Mouse (Mus musculus) heart, embryonic 11.5 days (tissue): ENCODE data around the gene AY761185. TPM values are rescaled to one million over a fixed set of nuclear protein-coding genes. Genes with fewer than 3 reads are reported as not detected.
"Not testable (repeated sequence)": the region's sequence is repeated elsewhere in the genome, so short reads cannot be mapped to it uniquely, and the experiment has no call there.

Source experiments
- ATAC-seq: fragments of 200-750 bp; cut with Nextera tagmentation; replicated peaks from 2 replicates; pipeline ENCODE4 v1.8.0; 2017; ENCODE audit warnings: moderate library complexity; ENCODE audit not compliant: insufficient number of reproducible peaks, low FRiP score, low TSS enrichment
- H3K27ac ChIP-seq: fragments of 300-500 bp; sonication (generic); 2 replicates; pipeline ENCODE4 v1.5.1; 2014; ENCODE audit warnings: mild to moderate bottlenecking, low read depth, low read length
- H3K27me3 ChIP-seq: fragments of 300-500 bp; sonication (generic); 2 replicates; pipeline ENCODE4 v1.6.1; 2014; ENCODE audit warnings: mild to moderate bottlenecking, low read length, mixed read lengths; ENCODE audit not compliant: control insufficient read depth, insufficient read depth
- H3K36me3 ChIP-seq: fragments of 300-500 bp; sonication (generic); 2 replicates; pipeline ENCODE4 v1.6.1; 2014; ENCODE audit warnings: mild to moderate bottlenecking, low read length, moderate library complexity, mixed read lengths; ENCODE audit not compliant: control insufficient read depth, insufficient read depth
- H3K4me1 ChIP-seq: fragments of 300-500 bp; sonication (generic); 2 replicates; pipeline ENCODE4 v1.6.1; 2014; ENCODE audit warnings: low read length; ENCODE audit not compliant: control insufficient read depth, insufficient read depth
- H3K4me2 ChIP-seq: fragments of 300-500 bp; sonication (generic); 2 replicates; pipeline ENCODE4 v1.6.1; 2014; ENCODE audit warnings: mild to moderate bottlenecking, moderate library complexity
- H3K4me3 ChIP-seq: fragments of 300-500 bp; sonication (generic); 2 replicates; pipeline ENCODE4 v1.5.1; 2014; ENCODE audit warnings: low read depth, low read length
- H3K9ac ChIP-seq: fragments of 300-500 bp; sonication (generic); 2 replicates; pipeline ENCODE4 v1.6.1; 2014; ENCODE audit warnings: mild to moderate bottlenecking, low read depth, low read length, moderate library complexity
- H3K9me3 ChIP-seq: fragments of 300-500 bp; sonication (generic); replicated peaks from 2 replicates; pipeline ENCODE4 v1.6.1; 2016; ENCODE audit warnings: low read length; ENCODE audit not compliant: control insufficient read depth
- WGBS: fragments of 180-500 bp; shearing (Covaris S2); extraction: QIAGEN DNeasy Blood & Tissue Kit; methylation state at CpG from one replicate; pipeline ENCODE4 v1.1.7; 2014; ENCODE audit not compliant: insufficient replicate concordance; 5-methylcytosine and 5-hydroxymethylcytosine counted together
- polyA plus RNA-seq: library from polyadenylated mRNA; unstranded; fragments of >200 nt; fragmentation: Nextera tagmentation; extraction: Ambion mirVana; gene quantifications from 2 replicates; pipeline ENCODE4 v1.2.1, GENCODE M21; 2014

The AY761185 gene
- polyA plus RNA-seq, result not detected in 2 replicates

DNA sequence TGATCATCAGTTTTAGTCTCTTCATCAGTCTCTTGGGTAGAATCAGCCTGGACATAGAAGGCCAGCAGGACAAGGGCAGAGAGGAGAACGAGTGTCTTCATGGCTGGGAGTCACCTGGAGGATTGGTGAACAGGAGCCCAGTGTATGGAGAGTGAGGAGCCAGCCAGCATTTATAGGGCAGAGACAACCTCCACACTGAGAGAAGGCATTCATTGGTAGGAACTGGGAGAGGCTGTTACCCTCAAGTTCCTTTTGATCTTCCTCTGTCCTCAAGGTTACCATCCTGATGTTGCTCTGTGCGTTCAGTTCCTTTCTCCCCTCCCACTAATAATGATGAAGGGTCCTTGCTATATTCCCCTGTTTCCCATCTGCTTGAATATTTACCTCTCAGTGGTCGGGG is at the start of gene AY761185:
Gene AY761185, minus strand, starts transcription at position 101 of the 400 bp plus-strand sequence.
- 67% methylated on average over 3 of the region's 3 CpGs for WGBS

DNA sequence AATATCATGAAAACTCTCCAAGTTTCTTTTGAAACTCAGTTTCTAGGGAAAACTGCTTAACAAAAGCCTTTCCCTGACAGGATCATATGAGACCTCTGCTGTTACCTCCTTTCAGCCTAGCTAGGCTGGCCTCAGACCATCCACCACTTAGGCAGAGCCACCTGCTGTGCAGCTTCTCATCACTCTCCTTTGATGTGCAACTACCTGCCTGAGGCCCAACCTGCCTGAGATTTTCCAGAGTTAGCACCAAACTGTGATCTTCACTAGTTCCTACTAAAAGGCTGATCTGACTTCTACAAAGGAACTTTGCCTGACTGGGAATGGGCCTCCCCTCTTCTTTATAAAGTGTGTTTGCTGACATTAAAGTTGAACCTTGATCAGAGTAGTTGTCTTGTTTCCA is 49.5 kb upstream of the AY761185 start:
- H3K4me2 ChIP-seq, H3K27ac ChIP-seq, H3K4me1 ChIP-seq, ATAC-seq, H3K9me3 ChIP-seq, H3K9ac ChIP-seq, H3K4me3 ChIP-seq, H3K36me3 ChIP-seq, H3K27me3 ChIP-seq: not testable (repeated sequence)

More for the DNA sequence above, at the start of gene AY761185:
- H3K4me1 ChIP-seq, result no peaks in the 10 kb centered on the region
- H3K4me2 ChIP-seq, result no peak within 1 kb of the TSS
- no peak within 1 kb of the TSS for H3K27ac ChIP-seq
- H3K9me3 ChIP-seq, result peaks cover 7% of the 10 kb centered on the region; the same call in 1 of the 2 replicates
- no peak within 1 kb of the TSS for H3K4me3 ChIP-seq
- no peaks in the 10 kb centered on the region for H3K27me3 ChIP-seq
- no peak within 1 kb of the TSS for H3K9ac ChIP-seq
- no peak for ATAC-seq
- no peaks in the 10 kb centered on the region for H3K36me3 ChIP-seq

DNA sequence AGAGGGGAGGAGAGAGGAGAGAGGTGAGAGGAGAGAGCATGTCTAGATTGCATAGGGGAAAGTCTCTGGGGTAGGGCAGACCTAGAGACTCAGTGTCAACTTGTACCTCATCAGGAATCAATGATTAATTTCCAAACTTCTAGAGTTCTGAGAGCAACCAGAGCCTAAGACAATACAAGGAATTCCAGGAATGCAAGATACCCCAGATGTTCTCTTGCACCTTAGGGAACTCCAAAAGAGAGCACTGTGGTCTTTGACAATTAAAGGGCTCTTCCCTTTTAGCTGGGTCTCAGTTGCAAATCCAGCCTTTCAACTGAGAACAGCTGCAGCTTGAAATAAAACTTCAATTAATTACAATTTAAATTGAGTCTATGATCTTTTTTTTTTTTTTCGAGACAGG is 35.3 kb upstream of the AY761185 start:
- WGBS, result 34% methylated on average over 1 of the region's 1 CpGs
- no peaks in the 10 kb centered on the region for H3K27me3 ChIP-seq
- peaks cover 3% of the 10 kb centered on the region; the same call in 1 of the 2 replicates for H3K9me3 ChIP-seq
- H3K36me3 ChIP-seq, result no peaks in the 10 kb centered on the region
- no peak overlapping the region for H3K27ac ChIP-seq
- ATAC-seq, result no peak
- H3K4me2 ChIP-seq, result no peak overlapping the region
- H3K4me1 ChIP-seq, result no peaks in the 10 kb centered on the region
- H3K9ac ChIP-seq, result no peak overlapping the region
- no peak overlapping the region for H3K4me3 ChIP-seq

DNA sequence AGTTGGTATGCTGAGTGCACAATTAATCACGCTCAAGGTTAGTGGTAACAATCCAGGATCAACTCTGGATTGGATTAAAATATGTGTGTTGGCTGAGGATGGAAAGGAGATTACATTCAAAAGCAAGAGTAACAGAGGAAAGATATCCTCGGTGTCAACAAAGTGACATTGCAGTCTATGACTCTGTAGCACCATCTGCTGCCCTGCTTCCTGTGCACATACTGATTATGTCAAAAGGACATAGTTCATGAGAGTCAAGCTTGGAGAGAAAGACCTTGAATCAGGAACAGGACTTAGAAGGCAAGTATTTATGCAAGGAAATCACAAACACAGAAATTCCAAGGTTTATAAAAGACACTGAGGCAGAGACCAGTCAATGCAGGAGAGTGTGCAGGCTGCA is 20.0 kb upstream of the AY761185 start:
- Histone ChIP-seq H3K4me2 (no peak overlapping the region), H3K27me3 (no peaks in the 10 kb centered on the region), H3K9me3 (no peaks in the 10 kb centered on the region), H3K4me1 (no peaks in the 10 kb centered on the region), H3K4me3 (no peak overlapping the region), H3K27ac (no peak overlapping the region), H3K9ac (no peak overlapping the region), H3K36me3 (no peaks in the 10 kb centered on the region)
- 74% methylated on average over 2 of the region's 2 CpGs for WGBS
- ATAC-seq, result no peak

DNA sequence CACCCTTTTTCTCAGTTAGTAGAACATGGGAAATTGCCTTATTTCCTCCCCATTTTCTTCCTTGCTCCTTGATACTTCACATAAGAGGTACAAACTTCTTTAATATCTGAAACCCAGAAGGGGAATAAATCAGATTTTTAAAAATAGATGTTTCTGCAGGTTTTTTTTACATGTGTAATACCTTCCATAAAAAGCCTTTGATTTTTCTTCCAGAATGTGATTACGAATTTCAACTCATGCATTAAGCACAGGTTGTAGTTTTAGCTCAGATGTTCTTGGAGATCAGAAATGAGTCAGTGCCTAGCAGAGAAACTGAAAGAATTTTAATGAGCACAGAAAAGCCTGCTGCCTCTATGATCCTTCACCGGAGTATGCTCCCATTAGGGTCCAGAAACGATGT is 22.5 kb downstream of the AY761185 start, which contains the start of gene Gm6040:
Gene Gm6040, minus strand, starts transcription at position 101 of the 400 bp plus-strand sequence.
- Histone ChIP-seq H3K9ac (no peak within 1 kb of the TSS), H3K36me3 (no peaks in the 10 kb centered on the region), H3K4me3 (no peak within 1 kb of the TSS), H3K27me3 (no peaks in the 10 kb centered on the region), H3K4me1 (no peaks in the 10 kb centered on the region), H3K27ac (no peak within 1 kb of the TSS), H3K9me3 (peaks cover 3% of the 10 kb centered on the region; the same call in 1 of the 2 replicates), H3K4me2 (no peak within 1 kb of the TSS)
- 64% methylated on average over 3 of the region's 3 CpGs for whole genome bisulfite sequencing
- no peak for ATAC-seq

DNA sequence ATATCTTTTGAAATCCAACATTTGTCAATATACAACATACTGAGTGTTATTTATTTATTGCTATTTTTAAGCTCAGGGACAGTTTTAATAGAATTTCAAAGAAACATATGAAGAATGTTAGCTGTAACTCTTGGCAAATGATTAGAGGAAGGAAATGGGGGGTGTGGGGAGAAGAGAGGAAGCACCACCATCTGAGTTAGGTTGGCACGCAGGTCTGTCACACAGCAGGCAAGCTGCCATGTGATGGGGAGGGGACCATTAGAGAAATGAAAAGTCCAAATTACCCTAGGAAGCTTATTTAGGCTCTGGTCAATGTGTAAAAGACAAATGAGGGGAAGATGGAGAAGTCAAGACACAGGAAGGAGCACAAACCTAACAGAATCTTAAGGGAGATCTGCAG is 32.2 kb downstream of the AY761185 start:
- Histone ChIP-seq H3K4me1 (no peaks in the 10 kb centered on the region), H3K9me3 (no peaks in the 10 kb centered on the region; the same call in 1 of the 2 replicates)
- WGBS, result 83% methylated on average over 1 of the region's 1 CpGs

DNA sequence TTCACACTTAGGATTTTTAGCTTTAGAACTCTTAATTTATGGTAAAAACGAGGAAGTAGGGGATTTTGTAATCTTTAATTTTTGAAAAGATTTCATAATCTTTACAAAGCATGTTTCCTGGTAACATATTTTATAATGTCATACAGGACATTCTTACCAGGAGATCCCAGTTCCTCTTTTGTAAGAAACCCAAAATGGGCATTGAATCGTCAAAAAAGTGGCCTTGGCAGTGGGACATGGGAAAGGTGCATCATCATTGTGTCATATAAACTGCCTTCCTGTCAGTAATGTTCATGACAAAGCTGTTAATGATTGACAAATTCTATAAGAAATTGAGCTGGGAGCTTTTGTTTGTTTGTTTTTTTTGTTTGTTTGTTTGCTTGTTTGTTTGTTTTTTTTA is 36.3 kb downstream of the AY761185 start:
- Histone ChIP-seq H3K27ac (no peak overlapping the region), H3K4me2 (no peak overlapping the region), H3K4me3 (no peak overlapping the region), H3K27me3 (no peaks in the 10 kb centered on the region), H3K9ac (no peak overlapping the region), H3K9me3 (no peaks in the 10 kb centered on the region), H3K4me1 (no peaks in the 10 kb centered on the region), H3K36me3 (no peaks in the 10 kb centered on the region)
- no peak for ATAC-seq
- 69% methylated on average over 2 of the region's 2 CpGs for WGBS

More for the DNA sequence above, 32.2 kb downstream of the AY761185 start:
- ATAC-seq, result no peak
- Histone ChIP-seq H3K4me2 (no peak overlapping the region), H3K27me3 (no peaks in the 10 kb centered on the region), H3K36me3 (no peaks in the 10 kb centered on the region), H3K9ac (no peak overlapping the region), H3K4me3 (no peak overlapping the region), H3K27ac (no peak overlapping the region)

DNA sequence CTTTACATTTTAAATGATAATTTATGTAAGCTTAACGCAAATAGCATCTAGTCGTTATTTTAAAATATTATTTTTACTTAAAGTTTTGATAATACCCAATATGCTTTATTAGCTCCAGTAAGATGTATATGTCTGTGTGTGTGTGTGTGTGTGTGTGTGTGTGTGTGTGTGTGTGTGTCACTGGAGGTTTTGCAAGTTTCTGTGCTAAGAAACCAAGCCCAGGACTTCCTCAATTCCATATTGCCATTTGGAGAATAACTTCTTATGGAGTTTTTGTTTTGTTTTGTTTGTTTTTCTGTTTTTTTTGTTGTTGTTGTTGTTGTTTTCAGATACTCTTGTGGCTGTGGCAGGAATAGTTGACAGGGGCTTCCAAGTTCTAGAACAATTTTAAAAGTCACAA is 37.4 kb downstream of the AY761185 start:
- WGBS, result 87% methylated on average over 2 of the region's 2 CpGs
- Histone ChIP-seq H3K27me3 (no peaks in the 10 kb centered on the region), H3K4me1 (no peaks in the 10 kb centered on the region), H3K9me3 (no peaks in the 10 kb centered on the region), H3K4me3 (no peak overlapping the region), H3K9ac (no peak overlapping the region), H3K4me2 (no peak overlapping the region), H3K36me3 (no peaks in the 10 kb centered on the region), H3K27ac (no peak overlapping the region)
- ATAC-seq, result no peak

DNA sequence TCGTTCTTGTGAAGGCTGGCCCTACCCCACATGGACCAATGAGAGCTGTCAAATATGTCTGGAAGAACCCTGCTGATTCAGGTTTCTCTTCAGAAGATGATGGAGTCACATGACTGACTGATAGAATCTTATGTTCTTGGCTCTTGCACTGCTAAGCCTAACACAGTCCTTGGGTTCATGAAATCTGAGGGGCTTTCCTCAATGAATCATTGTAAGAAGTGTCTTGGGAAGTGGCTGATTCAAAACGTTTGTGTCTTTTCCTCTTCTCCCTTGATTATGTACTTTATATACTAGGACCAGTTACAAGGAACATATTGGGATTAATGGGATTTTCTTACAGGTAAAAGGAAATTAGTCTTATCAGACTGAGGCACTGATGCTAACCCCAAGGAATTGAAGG is 42.0 kb downstream of the AY761185 start, which contains the start of gene Gm15056:
Gene Gm15056, minus strand, starts transcription at position 101 of the 400 bp plus-strand sequence.
- Histone ChIP-seq H3K4me1 (no peaks in the 10 kb centered on the region), H3K27me3 (no peaks in the 10 kb centered on the region), H3K4me2 (no peak within 1 kb of the TSS), H3K9me3 (no peaks in the 10 kb centered on the region; the same call in 1 of the 2 replicates), H3K9ac (no peak within 1 kb of the TSS), H3K36me3 (no peaks in the 10 kb centered on the region), H3K27ac (no peak within 1 kb of the TSS), H3K4me3 (no peak within 1 kb of the TSS)
- 44% methylated on average over 2 of the region's 2 CpGs for WGBS
- no peak for ATAC-seq
